Mouse (Mus musculus) testis, adult 2 months (tissue): ENCODE results near the gene H2afv. TPM values are rescaled to one million over a fixed set of nuclear protein-coding genes. Genes with fewer than 3 reads are reported as not detected.

ENCODE experiments used
- H3K27ac ChIP-seq: fragments of 200-500 bp; 2 replicates; pipeline ENCODE4 v1.5.1; 2012; ENCODE audit warnings: low read depth, low read length; ENCODE audit not compliant: control insufficient read depth, insufficient read depth
- H3K27me3 ChIP-seq: fragments of 200-500 bp; 2 replicates; pipeline ENCODE4 v1.6.1; 2012; ENCODE audit warnings: mild to moderate bottlenecking, low read length, moderate library complexity; ENCODE audit not compliant: control insufficient read depth, insufficient read depth
- H3K36me3 ChIP-seq: fragments of 200-500 bp; 2 replicates; pipeline ENCODE4 v1.6.1; 2012; ENCODE audit warnings: mild to moderate bottlenecking, low read length; ENCODE audit not compliant: control insufficient read depth, insufficient read depth
- H3K4me1 ChIP-seq: fragments of 200-500 bp; 2 replicates; pipeline ENCODE4 v1.6.1; 2012; ENCODE audit warnings: low read length; ENCODE audit not compliant: control insufficient read depth, insufficient read depth
- H3K4me3 ChIP-seq: fragments of 200-500 bp; 2 replicates; pipeline ENCODE4 v1.5.1; 2012; ENCODE audit warnings: low read depth, mild to moderate bottlenecking, low read length, moderate library complexity, mixed read lengths; ENCODE audit not compliant: control insufficient read depth
- CTCF ChIP-seq: fragments of 200-500 bp; IDR thresholded peaks from 2 replicates; pipeline ENCODE4 v1.5.1; 2012; ENCODE audit warnings: low read depth, mild to moderate bottlenecking, inconsistent platforms, low read length, moderate library complexity; ENCODE audit not compliant: control insufficient read depth, insufficient read depth, insufficient replicate concordance
- POLR2A ChIP-seq: fragments of 200-500 bp; IDR thresholded peaks from 2 replicates; pipeline ENCODE4 v1.6.1; 2012; ENCODE audit warnings: low read depth, mild to moderate bottlenecking, inconsistent platforms, low read length, moderate library complexity; ENCODE audit not compliant: control insufficient read depth
- polyA plus RNA-seq: library from polyadenylated mRNA; depleted of rRNA; stranded (reverse); fragments of >200 nt; gene quantifications from 2 replicates; pipeline ENCODE4 v1.2.3, GENCODE M21; 2012

The H2afv gene
- polyA plus RNA-seq, 1 experiment, result 26.2 TPM

GRCm38 (mm10) chr11:6445441-6445840, 1.2 kb upstream of the H2afv start:
- no peak overlapping the region for H3K27ac ChIP-seq
- H3K36me3 ChIP-seq, result no peaks in the 10 kb centered on the region; the same call in 1 of the 2 replicates
- H3K4me3 ChIP-seq, result no peak overlapping the region

DNA sequence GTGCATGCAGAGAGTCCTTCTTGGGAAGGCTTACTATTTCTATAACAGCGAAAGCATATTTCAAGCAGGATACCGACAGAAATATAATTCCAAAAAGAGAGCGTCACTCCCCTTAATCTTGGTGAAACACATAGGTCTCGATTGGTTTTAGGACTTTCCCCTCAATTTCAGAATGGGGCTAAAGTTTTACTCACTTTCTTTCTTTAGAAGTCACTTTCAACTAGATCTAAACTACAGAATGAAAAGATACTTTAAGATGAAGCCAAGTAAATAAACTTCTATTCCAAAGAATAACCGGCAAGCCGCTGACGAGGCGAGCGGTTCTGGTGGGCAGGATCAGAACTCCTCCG, 541 bp downstream of the H2afv start:
- Histone ChIP-seq H3K4me3 (peak overlapping the region; percentile 94), H3K4me1 (peaks cover 4% of the 10 kb centered on the region; the same call in 1 of the 2 replicates), H3K27ac (peak overlapping the region; percentile 91), H3K27me3 (no peaks in the 10 kb centered on the region), H3K36me3 (no peaks in the 10 kb centered on the region; the same call in 1 of the 2 replicates)
- no peak for TF ChIP-seq CTCF
- no peak; the same call in 1 of the 2 replicates for TF ChIP-seq POLR2A

More at GRCm38 (mm10) chr11:6445441-6445840, 1.2 kb upstream of the H2afv start:
- Histone ChIP-seq H3K4me1 (peaks cover 4% of the 10 kb centered on the region; the same call in 1 of the 2 replicates), H3K27me3 (no peaks in the 10 kb centered on the region)
- no peak for TF ChIP-seq CTCF
- TF ChIP-seq POLR2A, result no peak

DNA sequence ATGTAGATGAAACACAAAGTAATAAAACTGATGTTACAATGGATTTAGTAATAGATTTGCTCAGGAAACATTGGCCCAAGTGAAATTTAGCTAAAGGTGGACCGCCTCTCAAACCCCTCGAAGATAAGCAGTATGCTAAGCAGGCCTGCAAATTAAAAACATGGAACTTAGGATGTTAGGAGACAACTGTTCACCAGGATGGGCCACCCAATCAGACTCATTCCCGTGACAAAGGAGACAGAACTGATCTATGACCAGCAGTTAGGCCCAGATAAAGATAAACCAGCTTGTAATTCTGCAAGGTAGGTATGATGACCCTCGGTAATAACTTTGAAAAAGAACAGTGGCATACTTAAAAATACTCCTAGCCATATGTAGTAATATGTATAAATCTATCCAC, 1.1 kb downstream of the H2afv start:
- H3K27ac ChIP-seq, result peak overlapping the region; percentile 65; the same call in 1 of the 2 replicates

DNA sequence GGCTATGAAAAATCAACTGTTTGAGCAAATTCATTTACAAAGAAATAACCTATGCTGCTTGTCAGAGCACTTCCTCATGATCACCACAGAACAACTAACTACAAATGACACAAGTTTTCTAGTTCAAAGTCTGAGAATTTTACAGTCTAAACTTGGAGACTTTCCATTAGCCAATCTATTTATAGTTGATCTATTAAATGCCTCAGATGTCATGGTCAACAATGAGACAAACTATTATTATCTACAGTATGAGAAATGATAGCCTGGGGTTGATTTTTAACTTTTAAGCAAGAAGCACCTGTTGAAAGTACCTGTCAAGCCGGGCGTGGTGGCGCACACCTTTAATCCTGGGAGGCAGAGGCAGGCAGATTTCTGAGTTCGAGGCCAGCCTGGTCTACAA, 1.7 kb downstream of the H2afv start:
- Histone ChIP-seq H3K4me1 (peaks cover 4% of the 10 kb centered on the region; the same call in 1 of the 2 replicates), H3K27ac (no peak overlapping the region), H3K36me3 (peaks cover 2% of the 10 kb centered on the region; the same call in 1 of the 2 replicates), H3K4me3 (no peak overlapping the region), H3K27me3 (no peaks in the 10 kb centered on the region)
- TF ChIP-seq POLR2A, result no peak
- no peak for TF ChIP-seq CTCF

More for the DNA sequence above, 1.1 kb downstream of the H2afv start:
- H3K36me3 ChIP-seq, result no peaks in the 10 kb centered on the region; the same call in 1 of the 2 replicates
- TF ChIP-seq POLR2A (no peak), CTCF (no peak)
- no peaks in the 10 kb centered on the region for H3K27me3 ChIP-seq
- H3K4me3 ChIP-seq, result peak overlapping the region; percentile 94; the same call in 1 of the 2 replicates
- H3K4me1 ChIP-seq, result peaks cover 4% of the 10 kb centered on the region; the same call in 1 of the 2 replicates

- Histone ChIP-seq H3K36me3 (peaks cover 3% of the 10 kb centered on the region; the same call in 1 of the 2 replicates), H3K4me3 (no peak overlapping the region), H3K27ac (no peak overlapping the region), H3K4me1 (peaks cover 4% of the 10 kb centered on the region; the same call in 1 of the 2 replicates), H3K27me3 (no peaks in the 10 kb centered on the region)
- TF ChIP-seq POLR2A (no peak), CTCF (no peak)
Measured at GRCm38 (mm10) chr11:6440171-6440570, 4.1 kb downstream of the H2afv start.

GRCm38 (mm10) chr11:6437667-6438066, 6.6 kb downstream of the H2afv start:
- H3K27me3 ChIP-seq, result no peaks in the 10 kb centered on the region
- no peak overlapping the region for H3K27ac ChIP-seq
- H3K4me3 ChIP-seq, result no peak overlapping the region
- TF ChIP-seq POLR2A (no peak), CTCF (no peak)
- H3K4me1 ChIP-seq, result peaks cover under 1% of the 10 kb centered on the region; the same call in 1 of the 2 replicates
- peaks cover 3% of the 10 kb centered on the region for H3K36me3 ChIP-seq

DNA sequence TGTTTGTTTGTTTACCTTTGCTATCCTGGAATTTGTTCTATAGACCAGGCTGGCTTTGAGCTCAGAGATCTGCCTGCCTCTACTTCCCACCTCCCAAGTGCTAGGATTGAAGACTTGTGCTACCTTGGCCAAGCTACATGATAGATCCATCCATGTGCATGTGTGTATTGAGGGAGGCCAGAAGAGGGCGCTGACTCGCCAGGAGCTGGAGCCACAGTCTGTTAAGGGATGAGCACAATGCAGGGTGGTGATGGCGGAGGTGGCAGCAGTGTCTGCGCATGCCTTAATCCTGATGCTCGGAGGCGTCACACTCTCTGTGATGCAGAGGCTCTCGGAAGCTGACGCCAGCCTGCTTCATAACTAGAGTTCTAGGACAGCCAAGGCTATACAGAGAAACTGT, 7.8 kb downstream of the H2afv start:
- Histone ChIP-seq H3K27me3 (no peaks in the 10 kb centered on the region), H3K4me1 (no peaks in the 10 kb centered on the region), H3K4me3 (no peak overlapping the region), H3K27ac (no peak overlapping the region), H3K36me3 (peaks cover 3% of the 10 kb centered on the region)
- peak; percentile 57; the same call in 1 of the 2 replicates for TF ChIP-seq CTCF
- no peak for TF ChIP-seq POLR2A

DNA sequence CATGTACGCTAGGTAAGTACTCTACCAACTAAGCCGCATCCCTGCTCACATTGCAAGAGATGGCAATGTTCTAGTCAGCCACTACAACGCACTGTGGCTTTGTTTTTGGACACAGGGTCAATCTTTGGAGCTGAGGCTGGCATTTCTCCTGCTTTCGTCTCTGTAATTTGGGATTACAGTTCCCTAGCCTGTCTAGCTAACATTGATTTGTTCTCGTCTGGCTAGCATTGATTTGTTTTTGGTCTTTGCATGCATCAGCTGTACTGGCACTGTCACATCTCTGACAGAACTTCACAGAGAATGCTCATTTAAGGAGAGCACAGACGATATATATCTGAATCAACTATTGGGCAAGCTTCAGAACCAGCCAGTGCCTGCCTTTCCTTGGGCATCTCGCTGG, 14.1 kb downstream of the H2afv start:
- Histone ChIP-seq H3K27me3 (no peaks in the 10 kb centered on the region), H3K36me3 (peaks cover 4% of the 10 kb centered on the region), H3K4me1 (no peaks in the 10 kb centered on the region)

More for the DNA sequence above, 14.1 kb downstream of the H2afv start:
- H3K4me3 ChIP-seq, result no peak overlapping the region
- H3K27ac ChIP-seq, result no peak overlapping the region
- TF ChIP-seq CTCF, result no peak
- TF ChIP-seq POLR2A, result no peak
